Mouse (Mus musculus) testis, adult 2 months (tissue): ENCODE measurements around the gene Gm11239.
"Not testable (repeated sequence)": the region's sequence is repeated elsewhere in the genome, so short reads cannot be mapped to it uniquely, and the experiment has no call there.

Source experiments
- CTCF ChIP-seq: fragments of 200-500 bp; IDR thresholded peaks from 2 replicates; pipeline ENCODE4 v1.5.1; 2012; ENCODE audit warnings: low read depth, mild to moderate bottlenecking, inconsistent platforms, low read length, moderate library complexity; ENCODE audit not compliant: control insufficient read depth, insufficient read depth, insufficient replicate concordance
- POLR2A ChIP-seq: fragments of 200-500 bp; IDR thresholded peaks from 2 replicates; pipeline ENCODE4 v1.6.1; 2012; ENCODE audit warnings: low read depth, mild to moderate bottlenecking, inconsistent platforms, low read length, moderate library complexity; ENCODE audit not compliant: control insufficient read depth

DNA sequence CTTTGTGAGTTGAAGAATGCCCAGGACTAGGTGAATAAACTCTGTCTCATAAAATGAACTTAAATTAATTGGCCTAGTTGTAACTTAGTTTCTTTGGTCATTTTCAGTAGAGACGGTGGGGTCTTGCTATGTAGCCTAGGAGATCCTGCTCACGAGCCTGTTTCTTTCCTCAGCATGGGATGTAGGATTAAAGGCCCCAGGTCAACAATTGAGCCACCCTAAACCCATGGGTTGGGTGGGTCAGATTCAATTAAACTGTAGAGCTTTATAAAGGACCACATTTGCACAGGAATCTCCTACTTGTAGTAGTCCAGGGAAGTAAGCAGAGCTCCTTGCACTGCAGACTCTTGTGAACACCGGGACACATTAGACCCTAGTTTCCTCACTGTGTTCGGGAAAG, 15.1 kb downstream of the Gm11239 start, which contains the start of gene Gm428:
- not testable (repeated sequence) for TF ChIP-seq POLR2A, CTCF
